Mouse (Mus musculus) right cerebral cortex, postnatal 25 days (tissue): ENCODE results near the gene Cyp46a1.
A peak's percentile ranks its signal among the peaks of the same experiment; 100 is the strongest.

Experiments used
- DNase-seq: peaks from one replicate; pipeline ENCODE4 v3.0.0; 2022

The Cyp46a1 gene

DNA sequence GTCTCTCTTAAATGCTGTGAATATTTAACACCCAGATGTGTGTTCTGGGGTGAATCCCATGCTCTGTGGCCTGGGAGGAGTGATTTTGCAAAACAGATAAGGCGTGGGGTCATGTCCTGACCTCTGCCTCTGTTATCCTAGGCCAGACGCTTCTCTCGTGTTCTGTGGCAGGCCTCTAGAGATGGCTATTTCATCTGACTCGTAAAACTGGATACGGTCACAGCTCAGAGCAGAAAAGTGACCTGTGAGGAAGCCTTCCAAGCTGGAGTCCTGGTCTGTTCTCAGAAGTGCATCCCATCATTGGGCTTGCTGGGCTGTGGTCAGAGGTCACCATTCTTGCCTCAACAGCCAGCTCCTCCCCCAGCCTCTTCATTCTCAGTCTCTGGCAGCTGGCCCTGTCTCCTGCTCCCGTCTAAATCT, 21.7 kb upstream of the Cyp46a1 start:
- no peak for DNase-seq

DNA sequence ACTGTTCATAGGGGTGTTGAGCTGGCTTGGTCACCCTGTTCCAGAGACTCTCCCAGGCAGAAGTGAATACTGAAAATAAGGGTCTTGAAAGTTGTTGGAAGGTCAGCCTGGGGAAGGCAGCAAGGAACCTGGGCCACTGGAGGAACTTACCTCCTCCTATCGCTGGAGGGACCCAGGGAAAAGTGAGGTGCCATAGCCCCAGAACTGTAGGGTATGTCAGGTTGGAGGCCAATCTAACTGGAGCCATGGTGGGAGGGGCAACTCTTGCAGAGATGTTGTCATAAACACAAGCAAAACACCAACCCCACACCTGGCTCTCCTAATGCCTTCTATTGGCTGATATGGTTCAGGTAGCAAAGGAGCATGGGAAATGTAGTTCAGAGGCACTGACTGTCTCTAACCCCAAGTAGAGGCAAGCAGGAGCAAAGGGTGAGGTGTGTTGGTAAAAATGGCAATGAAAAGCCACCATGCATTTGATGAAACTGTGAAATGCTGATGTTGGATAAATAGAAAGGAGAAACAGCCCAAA, 20.9 kb upstream of the Cyp46a1 start:
- DNase-seq: no peak

DNA sequence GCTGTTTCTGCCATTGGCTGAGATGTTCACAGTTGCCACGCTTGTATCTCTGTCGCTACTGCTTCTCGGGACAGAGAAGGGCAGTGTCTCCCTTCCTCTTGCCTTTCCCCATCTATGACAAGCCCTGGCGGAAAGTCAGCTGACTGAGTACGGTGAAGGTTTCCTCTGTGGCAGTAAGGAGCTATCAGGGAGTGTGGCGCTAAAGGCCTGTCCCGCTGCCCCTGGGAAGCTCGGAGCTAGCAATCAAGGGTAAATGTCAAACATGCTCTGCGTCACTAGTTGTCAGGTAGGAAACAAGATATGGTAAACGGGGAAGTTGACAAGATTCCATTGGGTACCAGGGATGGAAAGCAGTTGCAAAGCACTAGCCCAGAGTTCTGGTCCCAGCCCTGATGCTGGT, 18.4 kb upstream of the Cyp46a1 start:
- DNase-seq: no peak

GRCm38 (mm10) chr12:108316655-108317054, 17.5 kb upstream of the Cyp46a1 start:
- DNase-seq: no peak

DNA sequence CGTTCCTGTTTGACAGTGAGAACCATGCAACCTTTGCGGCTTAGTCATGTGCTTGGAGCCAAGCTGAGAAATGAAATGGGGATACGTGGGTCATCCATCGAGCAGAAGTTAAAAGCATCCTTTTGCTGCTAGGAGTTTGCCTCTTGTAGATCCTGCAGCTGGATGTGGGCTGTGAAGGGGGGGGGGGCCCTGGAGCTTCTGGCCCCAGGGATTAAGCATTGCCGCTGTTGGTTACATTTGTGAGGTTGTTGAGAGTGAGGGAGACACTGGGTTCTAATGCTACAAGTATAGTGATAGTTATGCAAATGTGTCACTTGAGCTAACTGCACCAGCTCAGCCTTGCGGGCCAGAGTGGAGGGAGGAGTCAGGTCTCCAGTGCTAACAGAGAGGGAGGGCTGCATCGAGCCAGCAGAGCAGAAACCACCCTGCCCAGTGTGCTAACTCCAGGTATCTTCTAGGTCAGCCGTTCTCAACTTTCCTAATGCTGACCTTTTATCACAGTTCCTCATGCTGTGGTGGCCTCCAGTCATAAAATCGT, 16.9 kb upstream of the Cyp46a1 start:
- DNase-seq: no peak

GRCm38 (mm10) chr12:108317826-108318430, 16.3 kb upstream of the Cyp46a1 start:
- DNase-seq: no peak

- DNase-seq: no peak
These were observed 15.7 kb upstream of the Cyp46a1 start for GRCm38 (mm10) chr12:108318499-108318898.

- DNase-seq: no peak
These were observed 14.1 kb upstream of the Cyp46a1 start for GRCm38 (mm10) chr12:108320096-108320495.

DNA sequence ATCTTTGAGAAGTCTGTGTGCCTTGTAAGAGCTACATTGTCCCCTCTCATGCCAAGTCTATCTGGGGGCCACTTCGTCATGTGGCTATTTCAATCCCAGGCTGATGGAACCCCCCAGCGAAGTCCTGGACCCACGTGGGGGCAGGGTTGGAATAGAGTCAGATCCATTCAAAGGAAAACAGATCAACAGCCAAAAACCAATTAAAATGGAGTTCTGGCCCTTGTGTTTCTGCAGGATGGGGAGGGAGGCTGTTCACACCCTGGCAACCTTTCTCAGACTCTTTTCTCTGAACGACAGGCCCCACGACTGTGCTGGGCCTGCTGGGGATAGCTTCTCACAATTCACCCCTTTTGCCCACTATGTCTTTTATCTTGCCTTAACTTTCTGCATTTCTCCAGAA, 7.8 kb upstream of the Cyp46a1 start:
- no peak for DNase-seq

DNA sequence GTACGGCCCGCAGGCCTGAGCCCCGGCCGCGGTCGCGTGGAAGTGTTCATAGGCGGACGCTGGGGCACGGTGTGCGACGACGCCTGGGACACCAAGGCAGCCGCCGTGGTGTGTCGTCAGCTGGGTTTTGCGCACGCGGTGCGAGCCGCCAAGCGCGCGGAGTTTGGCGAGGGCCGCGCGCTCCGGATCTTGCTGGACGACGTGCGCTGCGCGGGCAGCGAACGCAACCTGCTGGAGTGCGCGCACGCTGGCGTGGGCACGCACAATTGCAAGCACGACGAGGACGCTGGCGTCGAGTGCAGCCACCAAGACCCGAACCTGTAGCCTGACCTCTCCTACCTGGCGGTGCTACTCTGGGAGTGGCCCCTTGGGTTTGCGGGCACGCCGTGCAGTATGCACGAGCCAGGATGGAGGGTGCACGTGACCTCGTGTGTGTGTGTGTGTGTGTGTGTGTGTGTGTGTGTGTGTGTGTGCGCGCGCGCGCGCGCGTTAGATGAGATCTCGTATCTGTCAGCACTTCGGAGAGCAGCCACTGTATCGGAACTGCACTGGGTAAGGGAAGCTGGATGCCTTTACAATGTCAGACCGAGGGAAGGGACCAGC, 6.2 kb upstream of the Cyp46a1 start:
- DNase-seq: peak; percentile 91

- peak; percentile 77 for DNase-seq
These were observed 1.1 kb upstream of the Cyp46a1 start for GRCm38 (mm10) chr12:108333056-108333455.

- no peak for DNase-seq
These were observed 699 bp upstream of the Cyp46a1 start for GRCm38 (mm10) chr12:108333481-108333882.

DNA sequence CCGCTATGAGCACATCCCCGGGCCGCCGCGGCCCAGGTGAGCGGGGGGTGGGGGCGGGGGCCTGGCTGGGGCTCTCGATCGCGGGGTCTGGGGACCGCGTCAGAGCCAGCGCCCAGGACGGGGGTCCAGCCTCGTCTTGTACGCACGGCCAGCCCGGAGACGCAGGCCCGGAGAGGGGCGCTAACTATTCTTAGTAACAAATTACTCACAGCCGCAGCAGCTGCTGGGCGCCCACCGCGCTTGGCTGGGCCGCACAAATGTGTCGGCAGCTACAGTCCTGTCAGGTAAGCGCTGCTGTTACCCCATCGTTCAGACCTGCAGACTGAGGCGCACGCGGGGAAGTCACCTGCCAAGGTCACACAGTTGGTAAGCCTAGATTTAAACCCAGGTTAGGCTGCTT, 348 bp downstream of the Cyp46a1 start:
- DNase-seq: peak; percentile 51

GRCm38 (mm10) chr12:108338572-108339190, 4.5 kb downstream of the Cyp46a1 start:
- peak; percentile 33 for DNase-seq

DNA sequence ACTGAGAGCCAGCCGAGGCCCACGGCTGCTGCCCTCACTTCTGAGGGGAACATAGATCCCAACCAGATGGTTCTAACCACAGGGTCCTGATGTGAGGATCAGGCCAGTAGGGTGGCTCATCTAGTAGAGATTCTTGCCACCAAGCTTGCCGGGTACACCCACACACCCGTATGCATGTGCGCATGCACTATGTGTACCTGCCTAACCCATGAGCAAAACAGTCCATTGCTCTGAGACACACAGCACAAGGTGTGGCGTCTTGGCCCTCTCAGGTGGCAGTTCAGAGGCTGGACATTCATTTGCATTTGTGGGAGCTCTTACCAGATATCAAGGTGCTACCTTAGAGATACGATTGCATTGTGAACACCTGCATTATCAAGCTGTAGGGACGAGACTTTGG, 14.0 kb downstream of the Cyp46a1 start:
- no peak for DNase-seq

DNA sequence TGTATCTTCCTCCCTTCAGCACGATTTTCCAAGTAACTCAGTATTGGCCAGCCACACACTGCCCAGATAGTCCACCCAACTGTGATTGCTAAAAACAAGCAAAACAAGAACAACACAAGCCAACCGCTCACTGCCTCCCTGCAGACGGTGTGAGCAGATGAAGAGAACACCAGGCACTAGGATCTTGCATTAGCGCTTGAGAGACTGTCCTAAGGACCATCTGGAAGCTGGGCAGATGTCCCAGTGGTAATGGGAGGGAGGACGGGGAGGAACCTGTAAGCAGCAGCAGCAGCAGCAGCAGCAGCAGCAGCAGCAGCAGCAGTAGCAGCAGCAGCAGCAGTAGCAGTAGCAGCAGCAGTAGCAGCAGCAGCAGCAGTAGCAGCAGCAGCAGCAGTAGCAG, 14.8 kb downstream of the Cyp46a1 start:
- DNase-seq: no peak

DNA sequence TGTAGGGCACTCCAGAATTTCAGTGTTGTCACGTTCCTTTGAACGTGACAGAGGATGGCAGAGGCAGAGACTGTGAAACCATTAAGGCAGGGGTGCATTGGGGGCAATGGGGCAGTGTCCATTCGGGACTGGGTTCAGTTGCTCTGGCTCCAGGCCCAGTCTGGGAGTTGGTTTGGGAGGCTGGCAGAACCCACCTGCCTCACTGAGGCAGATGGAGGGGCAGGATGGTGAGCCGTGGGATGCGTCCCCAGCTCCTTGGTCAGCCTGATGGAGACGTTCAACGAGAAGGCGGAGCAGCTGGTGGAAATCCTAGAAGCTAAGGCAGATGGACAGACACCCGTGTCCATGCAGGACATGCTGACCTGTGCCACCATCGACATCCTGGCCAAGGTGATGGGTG, 16.8 kb downstream of the Cyp46a1 start:
- no peak for DNase-seq

GRCm38 (mm10) chr12:108352371-108353136, 18.4 kb downstream of the Cyp46a1 start:
- no peak for DNase-seq

DNA sequence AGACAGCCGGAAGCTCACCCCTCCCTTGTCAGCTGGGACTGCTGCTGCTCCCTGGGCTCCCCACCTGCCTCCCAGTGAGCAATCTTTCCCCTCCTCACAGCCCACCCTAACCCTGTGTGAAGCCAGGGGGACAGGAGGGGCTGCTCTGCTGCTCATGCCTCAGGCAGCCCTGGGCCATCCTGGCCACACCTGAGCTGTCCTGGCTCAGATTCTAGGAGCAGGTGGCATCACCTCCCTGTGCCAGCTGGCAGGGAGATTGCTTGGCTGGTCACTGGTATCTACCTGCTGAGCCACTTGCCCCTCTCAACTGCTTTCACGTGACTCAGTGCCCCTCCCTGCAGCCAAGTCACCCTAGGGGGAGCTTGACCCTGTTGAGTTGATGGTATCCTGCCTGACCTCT, 20.1 kb downstream of the Cyp46a1 start:
- no peak for DNase-seq

GRCm38 (mm10) chr12:108355271-108355670, 21.1 kb downstream of the Cyp46a1 start:
- no peak for DNase-seq

DNA sequence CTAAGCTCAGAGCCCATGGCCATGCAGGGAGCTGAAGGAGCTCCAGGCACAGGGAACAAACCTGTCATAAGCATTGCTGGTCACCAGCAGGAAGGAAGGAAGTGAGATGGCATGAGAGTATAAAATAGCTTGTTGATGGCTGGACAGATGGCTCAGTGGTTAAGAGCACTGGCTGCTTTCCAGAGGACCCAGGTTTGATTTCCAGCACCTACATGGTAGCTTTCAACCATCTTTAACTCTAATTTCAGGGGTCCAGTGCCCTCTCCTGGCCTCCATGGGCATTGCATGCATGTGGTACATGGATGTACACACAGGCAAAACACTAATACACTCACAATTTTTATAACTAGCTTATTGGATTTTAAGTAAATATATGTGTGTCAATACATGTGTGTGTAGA, 21.8 kb downstream of the Cyp46a1 start:
- DNase-seq: no peak

- peak; percentile 86 for DNase-seq
These were observed 29.6 kb downstream of the Cyp46a1 start for GRCm38 (mm10) chr12:108363796-108364195.

GRCm38 (mm10) chr12:108365340-108365739, 31.2 kb downstream of the Cyp46a1 start:
- DNase-seq: no peak
